Mouse (Mus musculus) heart, postnatal 0 days (tissue): ENCODE measurements at regions not wholly inside any gene's neighbourhood (a gene's known extent, or its start where the extent isn't known, plus 50 kb on each side); places are given as distances from the start of the nearest gene placed in this dataset.

Experiments used
- CTCF ChIP-seq: IDR thresholded peaks from 2 replicates; pipeline ENCODE4 v1.5.1; 2016; ENCODE audit warnings: antibody characterized with exemption, control low read depth, low read depth
- EP300 ChIP-seq: IDR thresholded peaks from 2 replicates; pipeline ENCODE4 v1.6.1; 2016; ENCODE audit warnings: antibody characterized with exemption, low read depth

- no peak for TF ChIP-seq CTCF
- TF ChIP-seq EP300, result no peak
Measured at GRCm38 (mm10) chr7:124974870-124975488, 469.5 kb upstream of the Kdm8 start.
